Comparison of ENCODE assay signal across 8 mouse cellular contexts in genomic region chr11:88715299-88715698, GRCm38 (mm10). TPM values are rescaled to one million over a fixed set of nuclear protein-coding genes. Genes with fewer than 3 reads are reported as not detected.
DNase-seq lines count a peak whose midpoint lies in the region; ATAC-seq lines count a peak whose summit lies in the region.

No protein-coding gene starts in this region.

- peaks cover 18% of the 10 kb centered on the region for H3K36me3 ChIP-seq in heart, embryonic 15.5 days
- peaks cover 46% of the 10 kb centered on the region for H3K36me3 ChIP-seq in embryonic facial prominence, embryonic 10.5 days (replicated peaks)
- peaks cover 13% of the 10 kb centered on the region for H3K36me3 ChIP-seq in hindbrain, embryonic 15.5 days
- H3K36me3 ChIP-seq in midbrain, embryonic 16.5 days (ENCODE audit: control insufficient read depth, insufficient read depth, low read length) = peaks cover 6% of the 10 kb centered on the region

- 0 out of 2 replicates have a peak overlapping the region, but pooled peaks have one; percentile 99 for H3K9ac ChIP-seq in heart, embryonic 15.5 days
- H3K9ac ChIP-seq in hindbrain, embryonic 15.5 days = peak overlapping the region; percentile 99
- peak overlapping the region; percentile 53 for H3K9ac ChIP-seq in midbrain, embryonic 16.5 days (ENCODE audit: low read depth, low read length)

- H3K27me3 ChIP-seq in heart, embryonic 15.5 days = no peaks in the 10 kb centered on the region
- no peaks in the 10 kb centered on the region for H3K27me3 ChIP-seq in embryonic facial prominence, embryonic 10.5 days (replicated peaks; ENCODE audit: low read depth, poor library complexity, severe bottlenecking)
- H3K27me3 ChIP-seq in hindbrain, embryonic 15.5 days = no peaks in the 10 kb centered on the region
- H3K27me3 ChIP-seq in midbrain, embryonic 16.5 days (ENCODE audit: control insufficient read depth, insufficient read depth, low read depth, low read length) = no peaks in the 10 kb centered on the region

- peak overlapping the region; percentile 91 for H3K4me2 ChIP-seq in heart, embryonic 15.5 days
- peak overlapping the region; percentile 77 for H3K4me2 ChIP-seq in hindbrain, embryonic 15.5 days
- peak overlapping the region; percentile 92 for H3K4me2 ChIP-seq in midbrain, embryonic 16.5 days (ENCODE audit: low read length)

- no peak overlapping the region for H3K27ac ChIP-seq in heart, embryonic 15.5 days
- peak overlapping the region; percentile 97 for H3K27ac ChIP-seq in embryonic facial prominence, embryonic 10.5 days (replicated peaks)
- H3K27ac ChIP-seq in hindbrain, embryonic 15.5 days (replicated peaks) = peak overlapping the region; percentile 94
- H3K27ac ChIP-seq in midbrain, embryonic 16.5 days (ENCODE audit: low read length) = peak overlapping the region; percentile 9

- peaks cover 39% of the 10 kb centered on the region for H3K4me1 ChIP-seq in heart, embryonic 15.5 days (replicated peaks)
- peaks cover 57% of the 10 kb centered on the region for H3K4me1 ChIP-seq in embryonic facial prominence, embryonic 10.5 days
- H3K4me1 ChIP-seq in hindbrain, embryonic 15.5 days (replicated peaks) = peaks cover 40% of the 10 kb centered on the region
- H3K4me1 ChIP-seq in midbrain, embryonic 16.5 days (ENCODE audit: control insufficient read depth, insufficient read depth, low read length) = peaks cover 41% of the 10 kb centered on the region

- H3K9me3 ChIP-seq in heart, embryonic 15.5 days (replicated peaks) = no peaks in the 10 kb centered on the region
- H3K9me3 ChIP-seq in embryonic facial prominence, embryonic 10.5 days = no peaks in the 10 kb centered on the region
- H3K9me3 ChIP-seq in hindbrain, embryonic 15.5 days = no peaks in the 10 kb centered on the region
- H3K9me3 ChIP-seq in midbrain, embryonic 16.5 days (replicated peaks; ENCODE audit: control insufficient read depth, low read length, poor library complexity, severe bottlenecking) = no peaks in the 10 kb centered on the region

- DNase-seq in heart, postnatal 4 days = no peak
- no peak for DNase-seq in embryonic facial prominence, embryonic 10.5 days (ENCODE audit: low spot score)
- DNase-seq in cerebellum, postnatal 10 days = no peak
- DNase-seq in adrenal gland, postnatal 10 days = no peak
- DNase-seq in cerebellum, adult 8-10 months = no peak

- peak overlapping the region; percentile 93 for H3K4me3 ChIP-seq in heart, embryonic 15.5 days
- H3K4me3 ChIP-seq in embryonic facial prominence, embryonic 10.5 days = peak overlapping the region; percentile 79
- peak overlapping the region; percentile 98 for H3K4me3 ChIP-seq in hindbrain, embryonic 15.5 days
- peak overlapping the region; percentile 95 for H3K4me3 ChIP-seq in midbrain, embryonic 16.5 days (ENCODE audit: low read depth, low read length)

- ATAC-seq in heart, embryonic 15.5 days (replicated peaks; ENCODE audit: insufficient number of reproducible peaks, insufficient read depth, low FRiP score, low read depth) = no peak
- no peak for ATAC-seq in hindbrain, embryonic 15.5 days (ENCODE audit: low FRiP score, low read depth)
- no peak for ATAC-seq in midbrain, embryonic 16.5 days

- 46% methylated on average over 7 of the region's 7 CpGs for WGBS in heart, embryonic 15.5 days
- 35% methylated on average over 7 of the region's 7 CpGs for WGBS in embryonic facial prominence, embryonic 10.5 days
- 18% methylated on average over 7 of the region's 7 CpGs for WGBS in hindbrain, embryonic 15.5 days
- WGBS in midbrain, embryonic 16.5 days = 19% methylated on average over 7 of the region's 7 CpGs

RNA-seq across cellular contexts. Expression of gene Msi2, which starts 3.0 kb away (rescaled TPM):
- polyA plus RNA-seq in heart, embryonic 15.5 days (2015; fragmentation: Nextera tagmentation; extraction: Ambion mirVana) = 17.2 and 19.6 TPM in 2 replicates
- total RNA-seq in heart, postnatal 4 days (2021) = 100 to 1,000 TPM; 205 to 234 TPM
- 20.2 and 22.6 TPM in 2 replicates for polyA plus RNA-seq in embryonic facial prominence, embryonic 10.5 days (2016; fragmentation: Nextera tagmentation; extraction: Ambion mirVana)
- 35.9 and 36.9 TPM in 2 replicates for polyA plus RNA-seq in hindbrain, embryonic 15.5 days (2015; fragmentation: Nextera tagmentation; extraction: Ambion mirVana)
- polyA plus RNA-seq in midbrain, embryonic 16.5 days (2015; fragmentation: Nextera tagmentation; extraction: Ambion mirVana) = 29.4 and 32.8 TPM in 2 replicates
- total RNA-seq in adrenal gland, postnatal 10 days (2021) = 100 to 1,000 TPM; 149 to 152 TPM
